Mouse (Mus musculus) liver, embryonic 13.5 days (tissue): ENCODE data around the gene Cpm. TPM values are rescaled to one million over a fixed set of nuclear protein-coding genes. Genes with fewer than 3 reads are reported as not detected.

Experiments used
- ATAC-seq: fragments of 200-750 bp; cut with Nextera tagmentation; 2 replicates; pipeline ENCODE4 v1.8.0; 2017; ENCODE audit warnings: low read depth, mild to moderate bottlenecking, moderate number of reproducible peaks, moderate library complexity
- DNase-seq: peaks from one replicate; pipeline ENCODE4 v3.0.0; 2022
- H3K27ac ChIP-seq: fragments of 300-500 bp; sonication (generic); 2 replicates; pipeline ENCODE4 v1.5.1; 2015; ENCODE audit warnings: moderate library complexity, mild to moderate bottlenecking, inconsistent platforms
- H3K27me3 ChIP-seq: fragments of 300-500 bp; sonication (generic); 2 replicates; pipeline ENCODE4 v1.6.1; 2015; ENCODE audit warnings: mild to moderate bottlenecking, inconsistent platforms
- H3K36me3 ChIP-seq: fragments of 300-500 bp; sonication (generic); 2 replicates; pipeline ENCODE4 v1.6.1; 2015; ENCODE audit warnings: mild to moderate bottlenecking, inconsistent platforms
- H3K4me1 ChIP-seq: fragments of 300-500 bp; sonication (generic); replicated peaks from 2 replicates; pipeline ENCODE4 v1.6.1; 2015; ENCODE audit warnings: inconsistent platforms
- H3K4me2 ChIP-seq: fragments of 300-500 bp; sonication (generic); 2 replicates; pipeline ENCODE4 v1.6.1; 2015; ENCODE audit warnings: inconsistent platforms, mild to moderate bottlenecking, moderate library complexity
- H3K4me3 ChIP-seq: fragments of 300-500 bp; sonication (generic); replicated peaks from 2 replicates; pipeline ENCODE4 v1.5.1; 2015; ENCODE audit warnings: mild to moderate bottlenecking, inconsistent platforms
- H3K9ac ChIP-seq: fragments of 300-500 bp; sonication (generic); 2 replicates; pipeline ENCODE4 v1.6.1; 2015; ENCODE audit warnings: mild to moderate bottlenecking, inconsistent platforms
- H3K9me3 ChIP-seq: fragments of 300-500 bp; sonication (generic); replicated peaks from 2 replicates; pipeline ENCODE4 v1.6.1; 2016; ENCODE audit warnings: inconsistent platforms
- WGBS: fragments of 180-500 bp; shearing (Covaris S2); methylation state at CpG from one replicate; pipeline ENCODE4 v1.1.7; 2015; ENCODE audit not compliant: insufficient replicate concordance; 5-methylcytosine and 5-hydroxymethylcytosine counted together
- polyA plus RNA-seq: library from polyadenylated mRNA; unstranded; fragments of >200 nt; fragmentation: Nextera tagmentation; extraction: Ambion mirVana; gene quantifications from 2 replicates; pipeline ENCODE4 v1.2.1, GENCODE M21; 2015

The Cpm gene
- polyA plus RNA-seq, 1 experiment from 2014 or later, result 19.3 TPM

DNA sequence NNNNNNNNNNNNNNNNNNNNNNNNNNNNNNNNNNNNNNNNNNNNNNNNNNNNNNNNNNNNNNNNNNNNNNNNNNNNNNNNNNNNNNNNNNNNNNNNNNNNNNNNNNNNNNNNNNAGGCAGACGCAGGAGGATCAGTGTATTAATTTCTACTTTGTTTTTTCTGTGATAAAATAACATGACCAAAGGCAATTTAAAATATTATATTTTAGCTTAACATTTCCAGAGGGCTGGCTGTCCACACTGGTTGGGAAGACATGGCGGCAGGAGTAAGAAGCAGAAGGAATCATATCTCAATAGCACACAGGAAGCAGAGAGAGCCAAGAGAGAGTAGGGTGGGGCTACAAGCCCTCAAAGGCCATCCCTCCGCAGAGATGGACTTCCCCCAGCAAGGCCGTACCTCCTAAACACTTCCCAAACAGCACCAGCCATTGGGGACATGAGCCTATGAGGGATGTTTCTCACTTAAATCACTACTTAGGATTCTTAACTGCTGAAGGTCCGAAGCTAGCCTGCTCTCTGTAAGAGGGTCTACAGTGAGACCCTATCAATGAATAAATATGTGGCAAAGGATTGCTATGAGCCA lies 94.9 kb downstream of the Cpm start:
- WGBS, result 49% methylated on average over 5 of the region's 5 CpGs

GRCm38 (mm10) chr10:117724804-117725361 lies 95.6 kb downstream of the Cpm start:
- Histone ChIP-seq H3K4me1 (no peaks in the 10 kb centered on the region), H3K4me2 (no peak overlapping the region), H3K9ac (no peak overlapping the region), H3K9me3 (no peaks in the 10 kb centered on the region), H3K27me3 (no peaks in the 10 kb centered on the region), H3K4me3 (no peak overlapping the region), H3K36me3 (no peaks in the 10 kb centered on the region), H3K27ac (no peak overlapping the region)
- WGBS, result 86% methylated on average over 3 of the region's 3 CpGs
- ATAC-seq, result no peak
- no peak for DNase-seq

More for the DNA sequence above, 94.9 kb downstream of the Cpm start:
- Histone ChIP-seq H3K9me3 (no peaks in the 10 kb centered on the region), H3K9ac (no peak overlapping the region), H3K36me3 (no peaks in the 10 kb centered on the region), H3K27me3 (no peaks in the 10 kb centered on the region), H3K4me2 (no peak overlapping the region), H3K4me1 (no peaks in the 10 kb centered on the region), H3K27ac (no peak overlapping the region), H3K4me3 (no peak overlapping the region)
- DNase-seq (no peak), ATAC-seq (no peak)

DNA sequence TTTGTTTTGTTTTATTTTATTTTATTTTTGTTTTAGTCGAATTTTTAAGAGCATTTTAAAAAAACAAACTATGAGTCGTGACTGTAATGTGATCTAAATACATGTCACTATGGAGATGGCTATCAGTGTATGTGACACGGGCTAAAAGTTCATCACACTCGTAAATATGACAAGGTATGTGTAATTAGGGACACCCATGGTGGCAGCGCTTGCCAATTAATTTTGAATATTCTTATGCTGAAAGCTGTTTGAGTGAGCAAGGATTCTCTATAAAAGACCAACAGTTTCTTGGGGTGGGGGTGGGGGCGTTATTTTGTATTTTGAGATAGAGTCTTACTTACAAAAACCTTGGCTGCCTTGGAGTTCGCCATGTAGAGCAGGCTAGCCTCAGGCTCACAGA lies 96.4 kb downstream of the Cpm start:
- no peak overlapping the region for H3K4me2 ChIP-seq
- ATAC-seq, result no peak
- 59% methylated on average over 7 of the region's 7 CpGs for WGBS
- no peaks in the 10 kb centered on the region for H3K36me3 ChIP-seq
- no peak for DNase-seq
- no peak overlapping the region for H3K27ac ChIP-seq
- no peaks in the 10 kb centered on the region for H3K9me3 ChIP-seq
- no peak overlapping the region for H3K4me3 ChIP-seq
- H3K4me1 ChIP-seq, result peaks cover 2% of the 10 kb centered on the region
- no peaks in the 10 kb centered on the region for H3K27me3 ChIP-seq
- H3K9ac ChIP-seq, result no peak overlapping the region

GRCm38 (mm10) chr10:117726350-117726749 lies 97.0 kb downstream of the Cpm start:
- 79% methylated on average over 4 of the region's 4 CpGs for WGBS
- Histone ChIP-seq H3K4me3 (no peak overlapping the region), H3K9me3 (no peaks in the 10 kb centered on the region), H3K36me3 (no peaks in the 10 kb centered on the region), H3K9ac (no peak overlapping the region), H3K4me2 (no peak overlapping the region), H3K4me1 (peaks cover 8% of the 10 kb centered on the region), H3K27me3 (no peaks in the 10 kb centered on the region), H3K27ac (no peak overlapping the region)
- ATAC-seq, result no peak
- DNase-seq, result no peak

- 80% methylated on average over 4 of the region's 4 CpGs for WGBS
- ATAC-seq, result no peak
- Histone ChIP-seq H3K4me3 (no peak overlapping the region), H3K36me3 (no peaks in the 10 kb centered on the region), H3K9ac (no peak overlapping the region), H3K9me3 (no peaks in the 10 kb centered on the region), H3K27me3 (no peaks in the 10 kb centered on the region), H3K4me1 (peaks cover 14% of the 10 kb centered on the region), H3K27ac (no peak overlapping the region), H3K4me2 (no peak overlapping the region)
- no peak for DNase-seq
Observed at GRCm38 (mm10) chr10:117726888-117727385, 97.6 kb downstream of the Cpm start.

DNA sequence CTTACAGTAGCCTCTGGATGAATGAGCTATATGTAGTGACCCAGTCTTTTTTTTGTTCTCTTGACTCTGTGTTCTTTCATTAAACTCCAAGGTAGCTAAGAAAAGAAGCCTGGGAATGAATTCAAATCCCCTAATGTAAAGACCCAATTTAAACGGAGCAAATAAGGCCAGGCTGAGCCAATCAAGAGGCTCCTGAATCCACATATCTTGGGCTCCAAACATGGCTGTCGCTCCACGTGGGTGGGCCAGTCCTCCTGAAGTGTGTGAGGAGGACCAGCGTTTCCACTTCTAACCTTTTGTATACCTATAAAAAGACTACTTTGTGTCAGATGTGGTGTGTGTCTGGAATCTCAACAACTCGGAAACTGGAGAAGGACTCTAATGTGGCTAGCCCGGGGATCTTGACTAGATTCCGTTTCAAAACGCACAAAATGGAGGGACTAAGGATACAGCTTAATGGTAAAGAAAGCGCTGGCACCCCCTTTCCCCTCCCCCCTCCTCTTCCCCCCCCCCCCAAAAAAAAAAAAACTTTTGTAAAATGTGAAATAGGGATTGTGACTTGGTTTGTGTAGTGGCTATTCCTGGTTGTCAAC lies 98.3 kb downstream of the Cpm start:
- Histone ChIP-seq H3K4me1 (peaks cover 21% of the 10 kb centered on the region), H3K4me3 (no peak overlapping the region), H3K36me3 (no peaks in the 10 kb centered on the region), H3K27ac (no peak overlapping the region), H3K27me3 (no peaks in the 10 kb centered on the region), H3K9me3 (no peaks in the 10 kb centered on the region), H3K9ac (no peak overlapping the region), H3K4me2 (no peak overlapping the region)
- no peak for ATAC-seq
- WGBS, result 75% methylated on average over 9 of the region's 9 CpGs
- DNase-seq, result no peak

GRCm38 (mm10) chr10:117728574-117728973 lies 99.3 kb downstream of the Cpm start:
- Histone ChIP-seq H3K4me2 (no peak overlapping the region), H3K27ac (no peak overlapping the region), H3K4me1 (peaks cover 31% of the 10 kb centered on the region), H3K9ac (no peak overlapping the region), H3K36me3 (no peaks in the 10 kb centered on the region), H3K4me3 (no peak overlapping the region), H3K27me3 (no peaks in the 10 kb centered on the region), H3K9me3 (no peaks in the 10 kb centered on the region)
- WGBS, result 67% methylated on average over 5 of the region's 5 CpGs
- no peak for DNase-seq
- no peak for ATAC-seq

DNA sequence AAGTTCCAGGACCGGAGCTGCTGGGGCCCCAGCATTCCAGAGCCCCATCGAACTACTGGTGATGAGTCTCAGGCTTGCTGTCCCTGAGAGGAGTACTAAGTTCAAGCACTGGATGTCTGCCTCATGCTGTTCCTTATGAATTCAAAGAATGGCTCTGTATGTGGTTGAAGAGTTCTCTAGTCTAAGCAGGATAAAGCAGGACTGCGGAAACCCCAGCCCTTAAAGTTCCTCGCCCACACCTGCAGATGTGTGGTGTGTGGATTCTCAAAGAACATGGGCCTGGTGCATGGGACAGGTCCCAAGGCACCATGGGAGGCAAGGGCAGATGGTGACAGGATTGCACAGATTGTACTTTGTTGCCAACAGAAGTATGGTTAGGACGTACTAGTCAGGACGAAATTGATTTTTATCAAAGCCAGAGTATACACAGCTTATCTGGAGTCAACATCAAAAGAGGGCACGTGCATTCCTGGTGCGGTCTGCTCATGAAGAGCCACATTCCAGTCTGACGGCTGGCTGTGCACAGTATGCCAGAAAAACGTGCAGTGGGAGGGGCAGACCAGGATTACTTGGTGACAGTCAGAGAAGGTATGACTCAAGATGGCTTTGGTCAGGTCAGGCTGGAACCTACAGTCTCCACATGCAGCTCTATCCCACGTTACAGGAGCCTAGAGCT lies 100.0 kb downstream of the Cpm start:
- ATAC-seq (no peak), DNase-seq (no peak)
- Histone ChIP-seq H3K4me3 (no peak overlapping the region), H3K9me3 (no peaks in the 10 kb centered on the region), H3K36me3 (no peaks in the 10 kb centered on the region), H3K9ac (no peak overlapping the region), H3K4me2 (no peak overlapping the region), H3K4me1 (peaks cover 32% of the 10 kb centered on the region), H3K27me3 (no peaks in the 10 kb centered on the region), H3K27ac (no peak overlapping the region; the same call in 1 of the 2 replicates)
- 62% methylated on average over 11 of the region's 11 CpGs for WGBS

DNA sequence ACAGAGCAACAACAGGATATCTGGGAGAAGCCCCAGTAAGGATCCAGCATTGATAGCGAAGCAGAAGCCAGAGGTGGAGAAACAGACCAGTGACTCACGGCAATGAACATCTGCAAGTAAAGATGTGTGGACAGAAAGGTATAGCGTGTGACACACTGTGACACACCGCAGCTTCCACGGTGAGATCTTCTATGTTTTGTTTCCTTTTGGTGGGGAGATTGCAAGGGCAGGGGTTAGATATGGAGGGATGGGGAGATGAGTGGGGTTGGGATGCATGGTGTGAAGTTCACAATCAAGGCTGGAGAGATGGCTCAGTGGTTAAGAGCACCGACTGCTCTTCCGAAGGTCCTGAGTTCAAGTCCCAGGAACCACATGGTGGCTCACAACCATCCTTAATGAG lies 100.8 kb downstream of the Cpm start:
- H3K36me3 ChIP-seq, result no peaks in the 10 kb centered on the region
- peaks cover 32% of the 10 kb centered on the region for H3K4me1 ChIP-seq
- ATAC-seq (no peak), DNase-seq (no peak)
- no peak overlapping the region for H3K27ac ChIP-seq
- no peak overlapping the region for H3K4me2 ChIP-seq
- H3K27me3 ChIP-seq, result no peaks in the 10 kb centered on the region
- WGBS, result 82% methylated on average over 7 of the region's 7 CpGs
- H3K9ac ChIP-seq, result no peak overlapping the region
- no peaks in the 10 kb centered on the region for H3K9me3 ChIP-seq
- H3K4me3 ChIP-seq, result no peak overlapping the region

DNA sequence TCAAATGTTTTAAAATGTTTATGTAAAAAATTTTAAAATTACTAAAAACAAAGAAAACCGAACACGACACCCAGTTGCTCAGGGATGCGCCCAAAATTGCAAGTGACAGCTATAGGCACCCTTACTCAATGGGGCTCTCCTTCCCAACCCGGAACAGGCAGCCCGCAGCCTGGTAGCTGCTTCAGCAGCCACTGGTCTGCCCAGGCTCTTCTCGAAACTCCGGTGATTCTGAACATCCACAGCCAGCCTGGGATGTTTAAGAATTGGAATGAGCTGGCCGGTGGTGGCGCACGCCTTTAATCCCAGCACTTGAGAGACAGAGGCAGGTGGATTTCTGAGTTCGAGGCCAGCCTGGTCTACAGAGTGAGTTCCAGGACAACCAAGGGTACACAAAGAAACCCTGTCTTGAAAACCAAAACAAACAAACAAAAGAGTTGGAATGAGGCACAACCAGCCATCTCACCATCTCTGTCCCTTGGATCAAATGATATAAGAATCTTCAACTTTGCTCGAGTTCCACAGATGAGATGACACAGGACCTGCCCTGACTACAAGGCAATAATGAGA lies 101.4 kb downstream of the Cpm start:
- Histone ChIP-seq H3K36me3 (no peaks in the 10 kb centered on the region), H3K4me3 (no peak overlapping the region), H3K9ac (no peak overlapping the region), H3K4me1 (peaks cover 32% of the 10 kb centered on the region), H3K27ac (peak overlapping the region; percentile 67; the same call in 1 of the 2 replicates), H3K4me2 (peak overlapping the region; percentile 37; the same call in 1 of the 2 replicates), H3K27me3 (no peaks in the 10 kb centered on the region), H3K9me3 (no peaks in the 10 kb centered on the region)
- 83% methylated on average over 12 of the region's 12 CpGs for WGBS
- DNase-seq, result no peak
- no peak for ATAC-seq
